Mouse (Mus musculus) lung, adult 2 months (tissue): ENCODE results near the gene Col4a3bp.

Source experiments
- CTCF ChIP-seq: fragments of 200-500 bp; IDR thresholded peaks from 2 replicates; pipeline ENCODE4 v1.5.1; 2011; ENCODE audit warnings: mild to moderate bottlenecking, low read length, control low read depth; ENCODE audit not compliant: insufficient read depth
- POLR2A ChIP-seq: fragments of 200-500 bp; IDR thresholded peaks from 2 replicates; pipeline ENCODE4 v1.6.1; 2011; ENCODE audit warnings: low read depth, mild to moderate bottlenecking, control low read depth, low read length, borderline replicate concordance; ENCODE audit errors: extremely low read depth

- TF ChIP-seq CTCF (no peak), POLR2A (no peak)
These were observed 41.8 kb downstream of the Col4a3bp start for GRCm38 (mm10) chr13:96584201-96584600.
